Comparison of ENCODE assay signal across 8 mouse cellular contexts in genomic region chr9:72274677-72275076, GRCm38 (mm10). TPM values are rescaled to one million over a fixed set of nuclear protein-coding genes. Genes with fewer than 3 reads are reported as not detected.
DNase-seq lines count a peak whose midpoint lies in the region; ATAC-seq and TF ChIP-seq lines count a peak whose summit lies in the region.

Gene Zfp280d (plus strand): TSS chr9:72274860.

- peak within 1 kb of the TSS; percentile 96 for H3K9ac ChIP-seq in hindbrain, postnatal 0 days (replicated peaks; ENCODE audit: low read length)

- H3K4me2 ChIP-seq in hindbrain, postnatal 0 days (ENCODE audit: low read depth, low read length), result peak within 1 kb of the TSS; percentile 67

- no peaks in the 10 kb centered on the region for H3K9me3 ChIP-seq in hindbrain, postnatal 0 days (ENCODE audit: low read length)

- ATAC-seq in hindbrain, postnatal 0 days, result peak; percentile 99
- ATAC-seq in megakaryocyte, adult 5-6 weeks (ENCODE audit: poor library complexity, severe bottlenecking), result peak; percentile 99

- H3K27ac ChIP-seq in gastrocnemius, adult 2 months, result peak within 1 kb of the TSS; percentile 90
- peak within 1 kb of the TSS; percentile 99 for H3K27ac ChIP-seq in hindbrain, postnatal 0 days
- H3K27ac ChIP-seq in left cerebral cortex, adult 2 months, result peak within 1 kb of the TSS; percentile 90

- no peaks in the 10 kb centered on the region for H3K27me3 ChIP-seq in hindbrain, postnatal 0 days (ENCODE audit: insufficient read depth, low read length)

- H3K4me1 ChIP-seq in hindbrain, postnatal 0 days (ENCODE audit: insufficient read depth, low read length), result 0 out of 2 replicates have a peak, but pooled peaks cover 3% of the 10 kb centered on the region

- no peak for TF ChIP-seq CTCF in gastrocnemius, adult 2 months (IDR thresholded peaks at IDR 0.05)
- TF ChIP-seq CTCF in hindbrain, postnatal 0 days (IDR thresholded peaks at IDR 0.05; ENCODE audit: low read depth), result no peak
- no peak for TF ChIP-seq CTCF in left cerebral cortex, adult 2 months (IDR thresholded peaks at IDR 0.05)

- intact Hi-C loops in gastrocnemius, adult 2 months (cut with DNase I), result loop anchor here (5.0 kb wide), 1 partner anchor 52 kb away; no protein-coding TSS in a partner anchor
- intact Hi-C loops in left cerebral cortex, adult 2 months (cut with DNase I), result loop anchor here (1.0 to 5.0 kb wide), 4 partner anchors 77 to 258 kb away; partner anchors contain the start of genes Rfx7 and Tcf12

- WGBS in hindbrain, postnatal 0 days, result under 1% methylated on average over 37 of the region's 57 CpGs

- peak; percentile 74 for DNase-seq in WW6 (ENCODE audit: low read depth, low spot score)
- DNase-seq in cerebellum, postnatal 4 days (ENCODE audit: low spot score in 2 of 2), result peak; percentile 72 to 90
- DNase-seq in gastrocnemius, adult 2 months, result peak; percentile 96
- peak; percentile 96 for DNase-seq in hindbrain, postnatal 0 days (ENCODE audit: low spot score)
- DNase-seq in left cerebral cortex, adult 2 months (ENCODE audit: extremely low spot score in 1 of 2, low spot score in 2 of 2), result peak; percentile 91 to 92
- DNase-seq in right cerebral cortex, adult 2 months (ENCODE audit: low spot score in 2 of 2), result peak; percentile 87
- DNase-seq in urinary bladder, postnatal 14 days (ENCODE audit: low spot score), result peak; percentile 92

- H3K36me3 ChIP-seq in hindbrain, postnatal 0 days (ENCODE audit: insufficient read depth, low read length), result no peaks in the 10 kb centered on the region

- peak within 1 kb of the TSS; percentile 75 for H3K4me3 ChIP-seq in gastrocnemius, adult 2 months
- H3K4me3 ChIP-seq in hindbrain, postnatal 0 days (ENCODE audit: low read length), result peak within 1 kb of the TSS; percentile 66
- H3K4me3 ChIP-seq in left cerebral cortex, adult 2 months, result peak within 1 kb of the TSS; percentile 66

RNA-seq across cellular contexts. Expression of gene Zfp280d, which starts in this region (rescaled TPM):
- 10 to 100 TPM; 18.3 to 19.5 TPM for total RNA-seq in gastrocnemius, adult 2 months (2021)
- total RNA-seq in hindbrain, postnatal 0 days (2014; rRNA removed), result 45.6 and 48.6 TPM in 2 replicates
- polyA plus RNA-seq in hindbrain, postnatal 0 days (2015; fragmentation: Nextera tagmentation; extraction: Ambion mirVana), result 28.8 and 32.1 TPM in 2 replicates
- total RNA-seq in left cerebral cortex, adult 2 months (2021), result 10 to 100 TPM; 49.0 to 61.4 TPM
- total RNA-seq in megakaryocyte, adult 5-6 weeks (2015), result 54.7 and 56.7 TPM in 2 replicates
- total RNA-seq in megakaryocyte, adult 5-6 weeks (2017), result 32.3 and 40.3 TPM in 2 replicates

Comparison
In these comparisons a context has a peak if more than half of its experiments do, and no peak if none do; other contexts are left out.
1. Peak in every context shown above with its lines: DNase-seq, ATAC-seq, H3K4me3 ChIP-seq and H3K27ac ChIP-seq.